Mouse (Mus musculus) heart, postnatal 0 days (tissue): Measurements from ENCODE around the gene Abtb1.

ENCODE experiments used
- CTCF ChIP-seq: IDR thresholded peaks from 2 replicates; pipeline ENCODE4 v1.5.1; 2016; ENCODE audit warnings: antibody characterized with exemption, control low read depth, low read depth
- EP300 ChIP-seq: IDR thresholded peaks from 2 replicates; pipeline ENCODE4 v1.6.1; 2016; ENCODE audit warnings: antibody characterized with exemption, low read depth

DNA sequence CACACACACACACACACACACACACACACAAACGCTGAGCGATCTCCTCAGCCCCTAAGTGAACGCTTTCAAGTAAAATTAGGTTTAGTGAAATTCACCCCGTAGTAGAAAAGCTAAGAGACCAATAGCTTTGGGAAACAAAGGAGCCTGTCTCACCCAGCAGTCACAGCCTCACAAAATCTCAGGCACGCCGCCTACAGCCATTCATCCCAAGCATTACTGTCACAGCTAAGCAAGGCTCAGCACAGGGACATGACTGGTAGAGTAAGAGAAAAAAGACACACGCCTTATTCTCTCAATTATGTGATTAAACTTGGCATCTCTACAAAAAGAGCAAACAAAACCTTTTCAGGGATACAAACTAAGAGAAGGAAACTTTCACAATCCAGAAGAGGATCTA lies 39.5 kb upstream of the Abtb1 start:
- TF ChIP-seq EP300 (no peak), CTCF (no peak)
